Mouse (Mus musculus) kidney, postnatal 10 days (tissue): Measurements from ENCODE around the gene Nepro.
A peak's percentile ranks its signal among the peaks of the same experiment; 100 is the strongest.

Experiments
- DNase-seq: peaks from one replicate; pipeline ENCODE4 v3.0.0; 2021; ENCODE audit warnings: mixed read lengths

Gene Nepro

GRCm38 (mm10) chr16:44724083-44724787, at the start of gene Nepro:
Gene Nepro (plus strand): TSS chr16:44724301.
- peak; percentile 96 for DNase-seq

GRCm38 (mm10) chr16:44676357-44676756, 47.7 kb upstream of the Nepro start:
- DNase-seq = no peak

GRCm38 (mm10) chr16:44679082-44679481, 45.0 kb upstream of the Nepro start:
- DNase-seq = no peak

- no peak for DNase-seq
Observed at GRCm38 (mm10) chr16:44679503-44679971, 44.6 kb upstream of the Nepro start.

GRCm38 (mm10) chr16:44680756-44681498, 43.2 kb upstream of the Nepro start:
- no peak for DNase-seq

- DNase-seq = no peak
Observed at GRCm38 (mm10) chr16:44684646-44685045, 39.5 kb upstream of the Nepro start.

GRCm38 (mm10) chr16:44685401-44685800, 38.7 kb upstream of the Nepro start:
- DNase-seq = no peak

- DNase-seq = no peak
Observed at GRCm38 (mm10) chr16:44686991-44687718, 36.9 kb upstream of the Nepro start.

GRCm38 (mm10) chr16:44687719-44688420, 36.2 kb upstream of the Nepro start:
- DNase-seq = no peak

- DNase-seq = no peak
Observed at GRCm38 (mm10) chr16:44688507-44688906, 35.6 kb upstream of the Nepro start.

GRCm38 (mm10) chr16:44690501-44690900, 33.6 kb upstream of the Nepro start:
- no peak for DNase-seq

GRCm38 (mm10) chr16:44691066-44691465, 33.0 kb upstream of the Nepro start:
- no peak for DNase-seq

- peak; percentile 81 for DNase-seq
Observed at GRCm38 (mm10) chr16:44691561-44692141, 32.5 kb upstream of the Nepro start.

GRCm38 (mm10) chr16:44692541-44692940, 31.6 kb upstream of the Nepro start:
- no peak for DNase-seq

- peak; percentile 34 for DNase-seq
Observed at GRCm38 (mm10) chr16:44693695-44694094, 30.4 kb upstream of the Nepro start.

- DNase-seq = no peak
Observed at GRCm38 (mm10) chr16:44695214-44695858, 28.8 kb upstream of the Nepro start.

- peak; percentile 78 for DNase-seq
Observed at GRCm38 (mm10) chr16:44695859-44696620, 28.1 kb upstream of the Nepro start.

GRCm38 (mm10) chr16:44697473-44698205, 26.5 kb upstream of the Nepro start:
- no peak for DNase-seq

- no peak for DNase-seq
Observed at GRCm38 (mm10) chr16:44701155-44701554, 22.9 kb upstream of the Nepro start.

- DNase-seq = no peak
Observed at GRCm38 (mm10) chr16:44702272-44702671, 21.8 kb upstream of the Nepro start.
